Mouse (Mus musculus): ENCODE data around the gene Entpd5. TPM values are rescaled to one million over a fixed set of nuclear protein-coding genes. Genes with fewer than 3 reads are reported as not detected.

Gene Entpd5
- polyA plus RNA-seq, 1 experiment from 2014 or later = 18.3 TPM

DNA sequence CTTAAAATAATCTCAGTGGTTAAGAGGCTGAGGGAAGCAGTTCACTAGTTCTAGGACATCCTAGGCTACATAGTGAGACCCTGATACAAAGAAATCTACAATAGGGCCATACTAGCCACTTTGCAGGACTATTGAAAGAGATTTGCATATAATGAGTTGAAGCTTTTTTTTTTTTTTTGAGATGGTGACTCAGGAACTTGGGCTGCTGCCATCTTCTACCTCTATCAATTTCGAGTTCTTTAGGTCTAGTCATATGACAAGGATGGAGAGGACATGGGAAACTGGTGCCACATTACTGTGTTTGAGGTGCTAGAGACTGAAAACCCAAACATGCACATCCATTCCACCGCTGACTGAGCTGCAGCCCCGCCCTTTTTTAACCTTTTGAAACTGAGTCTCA lies 15.2 kb upstream of the Entpd5 start:
- 53% methylated on average over 3 of the region's 3 CpGs for WGBS
- no peak overlapping the region for H3K27ac ChIP-seq
- H3K4me1 ChIP-seq = no peaks in the 10 kb centered on the region
- no peak overlapping the region for H3K9ac ChIP-seq
- H3K27me3 ChIP-seq = no peaks in the 10 kb centered on the region
- no peak for ATAC-seq (ENCODE audit: borderline replicate concordance, extremely low read depth, low FRiP score, low TSS enrichment)
- no peak overlapping the region for H3K4me3 ChIP-seq
- H3K9me3 ChIP-seq = no peaks in the 10 kb centered on the region
- no peak overlapping the region for H3K4me2 ChIP-seq
- H3K36me3 ChIP-seq = no peaks in the 10 kb centered on the region

DNA sequence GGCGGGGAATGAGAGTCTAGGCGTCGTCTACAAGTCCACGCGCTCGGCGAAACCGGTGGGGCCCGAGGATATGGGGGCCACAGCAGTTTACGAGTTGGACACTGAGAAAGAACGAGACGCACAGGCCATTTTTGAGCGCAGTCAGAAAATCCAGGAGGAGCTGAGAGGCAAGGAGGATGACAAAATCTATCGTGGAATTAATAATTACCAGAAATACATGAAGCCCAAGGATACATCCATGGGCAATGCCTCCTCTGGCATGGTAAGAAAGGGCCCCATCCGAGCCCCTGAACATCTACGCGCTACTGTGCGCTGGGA lies 8.7 kb upstream of the Entpd5 start:
- Histone ChIP-seq H3K4me2 (peak overlapping the region; percentile 74), H3K4me1 (peaks cover 5% of the 10 kb centered on the region; the same call in 1 of the 2 replicates), H3K9ac (peak overlapping the region; percentile 48), H3K27ac (0 out of 2 replicates have a peak overlapping the region, but pooled peaks have one; percentile 12), H3K4me3 (peak overlapping the region; percentile 51), H3K36me3 (no peaks in the 10 kb centered on the region), H3K9me3 (no peaks in the 10 kb centered on the region), H3K27me3 (no peaks in the 10 kb centered on the region)
- ATAC-seq (ENCODE audit: borderline replicate concordance, extremely low read depth, low FRiP score, low TSS enrichment) = no peak; the same call in 1 of the 2 replicates
- WGBS = 35% methylated on average over 18 of the region's 18 CpGs

DNA sequence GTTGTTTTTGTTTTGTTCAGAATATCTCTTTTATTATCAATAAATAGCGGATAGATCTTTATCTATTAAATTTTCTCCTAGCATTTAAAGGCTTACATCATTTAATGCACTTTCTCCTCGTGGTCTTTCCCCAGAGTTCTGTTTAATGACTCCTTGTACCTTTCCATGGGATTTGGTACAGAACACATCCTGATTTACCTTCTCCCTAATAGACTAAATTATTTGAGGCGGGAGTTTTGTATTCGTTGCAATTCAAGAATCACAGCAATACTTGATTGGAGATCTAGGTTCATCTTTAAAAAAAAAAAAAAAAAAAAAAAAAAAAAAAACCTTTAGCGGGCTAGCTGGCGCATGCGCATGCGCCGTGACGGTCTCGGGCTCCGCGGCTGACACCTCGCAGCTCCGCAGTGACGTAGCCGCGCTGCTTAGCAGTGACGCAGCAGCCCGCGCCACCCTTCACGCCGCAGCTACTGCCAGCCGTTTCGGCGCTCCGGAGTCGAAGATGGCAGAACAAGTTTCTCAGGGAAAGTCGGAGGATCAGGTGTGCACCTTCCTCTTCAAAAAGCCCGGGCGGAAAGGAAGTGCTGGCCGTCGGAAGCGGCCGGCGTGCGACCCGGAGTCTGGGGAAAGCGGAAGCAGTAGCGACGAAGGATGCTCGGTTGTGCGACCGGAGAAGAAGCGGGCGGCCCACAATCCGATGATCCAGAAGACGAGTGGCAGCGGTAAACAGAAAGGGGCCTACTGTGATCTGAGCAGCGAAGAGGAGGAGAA lies 8.2 kb upstream of the Entpd5 start, which contains the start of gene Rnf113a2:
Gene Rnf113a2, plus strand, starts transcription at position 363 of the 771 bp plus-strand sequence.
- H3K4me2 ChIP-seq = peak within 1 kb of the TSS; percentile 74
- no peaks in the 10 kb centered on the region for H3K27me3 ChIP-seq
- H3K4me1 ChIP-seq = peaks cover 5% of the 10 kb centered on the region; the same call in 1 of the 2 replicates
- H3K4me3 ChIP-seq = peak within 1 kb of the TSS; percentile 51
- WGBS = 4% methylated on average over 50 of the region's 50 CpGs
- peak; percentile 91 for ATAC-seq (ENCODE audit: borderline replicate concordance, extremely low read depth, low FRiP score, low TSS enrichment)
- H3K36me3 ChIP-seq = no peaks in the 10 kb centered on the region
- peak within 1 kb of the TSS; percentile 48 for H3K9ac ChIP-seq
- H3K27ac ChIP-seq = 0 out of 2 replicates have a peak within 1 kb of the TSS, but pooled peaks have one; percentile 12
- no peaks in the 10 kb centered on the region for H3K9me3 ChIP-seq

DNA sequence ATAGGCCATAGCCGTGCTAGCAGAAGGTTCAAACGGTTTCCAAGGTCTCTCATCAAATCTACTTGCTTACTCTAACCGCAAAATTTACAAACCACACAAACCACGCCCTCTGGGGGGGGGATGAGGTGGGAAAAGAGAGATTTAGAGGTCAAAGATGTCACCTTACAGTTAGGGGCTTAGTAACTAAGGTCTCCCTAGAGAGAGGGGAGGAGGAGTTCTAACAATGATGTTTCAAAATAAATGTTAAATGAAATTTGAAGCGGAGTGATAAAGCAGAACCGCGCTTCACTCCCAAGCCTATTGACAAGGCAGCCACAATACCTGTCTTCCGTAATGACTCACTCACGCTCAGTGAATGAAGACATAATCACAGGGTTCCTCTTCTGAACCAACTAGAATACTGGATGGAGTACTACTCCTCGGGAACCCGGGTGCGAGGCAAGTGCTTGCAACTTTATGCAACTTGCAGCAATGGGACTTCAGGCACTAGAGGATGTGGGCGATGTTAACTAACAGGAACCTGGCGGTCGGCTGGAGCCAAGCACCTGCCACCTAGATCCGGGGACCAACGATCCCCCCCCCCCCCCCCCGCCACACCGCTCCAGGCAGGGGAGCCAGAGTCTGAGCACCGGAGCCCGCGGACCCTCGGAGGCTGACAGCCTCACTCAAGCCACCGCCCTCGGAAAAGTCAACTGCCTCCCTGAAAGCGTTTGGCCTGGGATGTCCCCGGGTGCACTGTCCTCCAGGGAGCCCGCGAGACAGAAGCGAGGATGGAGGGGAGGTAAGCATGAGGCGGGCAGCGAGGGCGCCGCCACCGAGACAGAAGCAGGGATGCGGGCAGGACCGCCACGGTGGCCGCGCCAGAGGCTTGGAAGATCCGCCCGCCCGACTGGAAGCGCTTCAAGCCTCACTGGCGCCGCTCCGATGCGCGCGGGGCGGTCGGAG lies 683 bp downstream of the Entpd5 start:
- WGBS = under 1% methylated on average over 50 of the region's 52 CpGs
- ATAC-seq (ENCODE audit: borderline replicate concordance, extremely low read depth, low FRiP score, low TSS enrichment) = peak; percentile 74
- Histone ChIP-seq H3K4me2 (peak overlapping the region; percentile 95), H3K9me3 (no peaks in the 10 kb centered on the region), H3K27me3 (no peaks in the 10 kb centered on the region), H3K4me3 (peak overlapping the region; percentile 66), H3K9ac (peak overlapping the region; percentile 70), H3K27ac (peak overlapping the region; percentile 77), H3K4me1 (peaks cover 7% of the 10 kb centered on the region), H3K36me3 (no peaks in the 10 kb centered on the region)

DNA sequence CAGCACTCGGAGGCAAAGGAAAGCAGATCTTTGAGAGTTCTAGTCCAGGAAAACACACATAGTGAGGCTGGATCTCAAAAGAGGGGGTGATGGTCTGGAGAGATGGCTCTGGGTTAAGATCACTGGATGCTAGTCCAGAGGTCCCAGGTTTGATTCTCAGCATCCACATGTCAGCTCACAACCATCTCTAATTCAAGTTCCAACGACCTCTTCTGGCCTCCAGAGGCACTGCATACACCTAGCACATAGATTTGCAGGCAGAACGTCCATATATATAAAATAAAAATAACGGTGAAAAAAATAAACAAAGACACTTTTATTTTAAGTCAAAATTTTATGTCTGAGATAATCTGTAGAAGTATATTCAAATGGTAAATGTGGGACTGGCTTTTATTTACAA lies 1.6 kb downstream of the Entpd5 start:
- Histone ChIP-seq H3K36me3 (no peaks in the 10 kb centered on the region), H3K4me3 (no peak overlapping the region), H3K9me3 (no peaks in the 10 kb centered on the region), H3K27ac (no peak overlapping the region), H3K9ac (no peak overlapping the region), H3K27me3 (no peaks in the 10 kb centered on the region), H3K4me2 (no peak overlapping the region), H3K4me1 (peaks cover 7% of the 10 kb centered on the region)
- 52% methylated on average over 4 of the region's 4 CpGs for WGBS
- no peak for ATAC-seq (ENCODE audit: borderline replicate concordance, extremely low read depth, low FRiP score, low TSS enrichment)

DNA sequence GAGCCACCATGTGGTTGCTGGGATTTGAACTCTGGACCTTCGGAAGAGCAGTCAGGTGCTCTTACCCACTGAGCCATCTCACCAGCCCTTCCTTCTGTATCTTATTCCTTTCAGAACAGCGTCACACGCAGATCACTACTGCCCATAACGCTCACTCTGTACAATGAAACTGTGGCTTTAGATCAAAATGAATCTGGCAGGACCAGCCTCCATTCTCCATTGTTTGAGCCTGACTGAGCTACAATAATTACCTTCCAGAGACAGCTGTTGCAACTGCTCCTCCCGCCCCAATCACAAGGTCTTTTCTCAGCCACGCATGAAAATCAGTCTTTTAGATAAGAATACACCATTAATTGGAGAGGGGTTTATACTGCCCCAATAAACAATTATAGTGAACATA lies 4.3 kb downstream of the Entpd5 start:
- Histone ChIP-seq H3K27me3 (no peaks in the 10 kb centered on the region), H3K4me2 (no peak overlapping the region), H3K9ac (no peak overlapping the region), H3K4me1 (peaks cover 7% of the 10 kb centered on the region), H3K9me3 (no peaks in the 10 kb centered on the region), H3K4me3 (no peak overlapping the region), H3K27ac (no peak overlapping the region), H3K36me3 (no peaks in the 10 kb centered on the region)
- ATAC-seq (ENCODE audit: borderline replicate concordance, extremely low read depth, low FRiP score, low TSS enrichment) = no peak
- 85% methylated on average over 6 of the region's 6 CpGs for WGBS

DNA sequence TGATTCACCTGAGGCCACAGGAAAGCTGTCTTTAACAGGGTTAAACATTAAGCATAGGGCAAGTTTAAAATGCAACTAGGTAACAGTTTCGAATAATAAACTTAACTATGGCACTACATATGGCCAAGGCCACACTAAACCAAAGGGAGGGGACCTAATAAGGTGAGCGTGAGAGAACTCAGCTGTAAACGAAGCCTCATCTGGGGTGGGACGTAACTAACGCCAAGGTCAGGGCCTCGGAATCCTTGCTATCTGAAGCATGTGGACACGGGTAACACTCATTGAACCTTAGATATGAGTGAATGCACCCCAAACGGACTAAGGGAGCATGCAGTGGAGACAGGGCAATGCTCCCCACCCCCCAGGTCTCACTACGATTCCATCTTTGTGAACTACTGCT lies 5.9 kb downstream of the Entpd5 start:
- WGBS = 60% methylated on average over 9 of the region's 9 CpGs
- H3K36me3 ChIP-seq = no peaks in the 10 kb centered on the region
- H3K4me3 ChIP-seq = no peak overlapping the region
- H3K27me3 ChIP-seq = no peaks in the 10 kb centered on the region
- no peak overlapping the region for H3K9ac ChIP-seq
- H3K4me2 ChIP-seq = no peak overlapping the region
- no peak overlapping the region for H3K27ac ChIP-seq
- peaks cover 4% of the 10 kb centered on the region for H3K4me1 ChIP-seq
- ATAC-seq (ENCODE audit: borderline replicate concordance, extremely low read depth, low FRiP score, low TSS enrichment) = no peak
- no peaks in the 10 kb centered on the region for H3K9me3 ChIP-seq

DNA sequence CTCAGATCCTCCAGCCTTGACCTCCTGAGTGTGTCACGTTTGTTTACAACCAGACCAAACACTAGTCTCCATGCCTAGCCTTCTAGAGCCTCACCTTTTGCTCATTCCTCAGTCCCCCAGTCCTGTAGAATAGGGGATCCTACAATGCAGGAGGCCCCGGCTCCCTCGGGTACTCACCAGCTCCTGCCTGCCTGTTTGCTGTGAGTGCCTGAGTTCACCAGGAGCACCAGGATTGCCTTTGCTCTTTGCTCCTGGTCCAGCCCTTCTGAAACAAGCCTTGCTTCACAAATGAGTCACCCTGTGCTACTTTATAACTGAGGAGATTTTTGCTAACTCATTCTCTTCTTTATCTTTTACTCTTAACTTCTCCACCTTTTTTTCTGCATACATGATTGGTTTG lies 8.2 kb downstream of the Entpd5 start:
- WGBS = 24% methylated on average over 3 of the region's 3 CpGs
- Histone ChIP-seq H3K4me2 (no peak overlapping the region), H3K36me3 (no peaks in the 10 kb centered on the region), H3K9me3 (no peaks in the 10 kb centered on the region), H3K4me1 (no peaks in the 10 kb centered on the region; the same call in 1 of the 2 replicates), H3K9ac (no peak overlapping the region), H3K4me3 (no peak overlapping the region), H3K27me3 (no peaks in the 10 kb centered on the region), H3K27ac (no peak overlapping the region)
- no peak for ATAC-seq (ENCODE audit: borderline replicate concordance, extremely low read depth, low FRiP score, low TSS enrichment)

DNA sequence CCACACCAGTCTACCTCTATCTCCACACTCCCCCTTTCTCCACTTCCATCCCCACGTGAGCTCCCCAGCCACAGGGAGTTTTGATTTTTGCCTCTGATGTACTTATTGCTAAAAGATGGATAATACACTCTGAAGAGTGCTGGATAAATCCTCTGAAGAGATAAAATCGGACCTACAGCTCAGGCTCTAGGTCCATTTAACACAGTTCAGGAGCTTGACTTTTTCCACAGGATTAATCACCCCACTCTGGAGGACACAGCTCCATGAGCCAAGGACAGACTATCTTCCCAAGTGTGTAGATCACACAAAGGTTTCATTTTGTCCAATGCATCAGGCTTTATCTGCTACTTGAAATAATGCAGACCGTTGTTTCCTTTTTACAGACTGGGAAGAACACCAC lies 8.8 kb downstream of the Entpd5 start:
- no peak overlapping the region for H3K4me3 ChIP-seq
- H3K9me3 ChIP-seq = no peaks in the 10 kb centered on the region
- no peak overlapping the region for H3K4me2 ChIP-seq
- no peaks in the 10 kb centered on the region for H3K27me3 ChIP-seq
- ATAC-seq (ENCODE audit: borderline replicate concordance, extremely low read depth, low FRiP score, low TSS enrichment) = no peak
- H3K4me1 ChIP-seq = no peaks in the 10 kb centered on the region; the same call in 1 of the 2 replicates
- H3K27ac ChIP-seq = no peak overlapping the region
- H3K36me3 ChIP-seq = no peaks in the 10 kb centered on the region
- H3K9ac ChIP-seq = no peak overlapping the region
- 67% methylated on average over 3 of the region's 3 CpGs for WGBS

DNA sequence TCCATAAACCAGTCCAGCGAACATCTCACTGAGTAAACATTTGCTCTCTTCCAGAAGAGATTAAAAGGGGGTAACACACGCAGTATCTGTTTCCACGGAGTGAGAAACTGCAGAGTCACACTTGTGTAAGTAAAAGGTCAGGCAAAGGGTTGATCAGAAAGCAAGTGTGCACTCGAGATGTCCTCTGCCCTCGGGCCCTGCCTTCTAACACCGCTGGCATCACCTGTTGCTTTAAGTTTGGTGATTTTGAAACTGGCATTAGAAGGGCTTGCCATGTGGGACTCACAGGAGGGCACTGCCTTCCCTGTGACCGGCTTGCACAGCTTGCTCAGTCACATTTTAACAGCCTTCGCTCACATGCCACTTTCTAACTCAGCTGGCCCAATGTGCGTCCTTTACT lies 9.2 kb downstream of the Entpd5 start:
- 43% methylated on average over 9 of the region's 9 CpGs for WGBS
- Histone ChIP-seq H3K9ac (no peak overlapping the region), H3K4me2 (no peak overlapping the region), H3K4me3 (no peak overlapping the region), H3K9me3 (no peaks in the 10 kb centered on the region), H3K27ac (no peak overlapping the region), H3K27me3 (no peaks in the 10 kb centered on the region), H3K36me3 (no peaks in the 10 kb centered on the region), H3K4me1 (no peaks in the 10 kb centered on the region; the same call in 1 of the 2 replicates)
- no peak for ATAC-seq (ENCODE audit: borderline replicate concordance, extremely low read depth, low FRiP score, low TSS enrichment)

DNA sequence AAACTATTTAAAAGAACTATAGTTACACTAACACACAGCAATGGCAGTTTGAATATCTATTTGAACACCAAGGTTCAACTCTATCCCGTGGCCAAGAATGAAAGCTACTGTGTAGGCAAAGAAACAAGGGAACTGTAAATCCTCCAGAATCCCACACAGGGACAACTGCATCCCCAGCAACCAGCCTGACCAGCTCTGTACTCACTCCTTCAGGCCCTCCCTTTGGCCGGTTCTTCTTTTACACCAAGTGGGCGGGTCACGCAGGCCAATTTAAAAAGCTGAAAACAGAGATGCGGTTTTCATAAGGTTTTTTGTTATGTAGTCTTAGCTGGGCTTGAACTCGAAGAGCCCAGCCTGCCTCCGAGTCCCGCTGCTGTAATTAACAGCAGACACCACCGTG lies 9.7 kb downstream of the Entpd5 start:
- 66% methylated on average over 9 of the region's 9 CpGs for WGBS
- H3K4me3 ChIP-seq = no peak overlapping the region
- no peak overlapping the region for H3K4me2 ChIP-seq
- no peak overlapping the region for H3K9ac ChIP-seq
- H3K36me3 ChIP-seq = no peaks in the 10 kb centered on the region
- H3K27me3 ChIP-seq = no peaks in the 10 kb centered on the region
- no peaks in the 10 kb centered on the region; the same call in 1 of the 2 replicates for H3K4me1 ChIP-seq
- H3K9me3 ChIP-seq = no peaks in the 10 kb centered on the region
- no peak overlapping the region for H3K27ac ChIP-seq
- no peak for ATAC-seq (ENCODE audit: borderline replicate concordance, extremely low read depth, low FRiP score, low TSS enrichment)

DNA sequence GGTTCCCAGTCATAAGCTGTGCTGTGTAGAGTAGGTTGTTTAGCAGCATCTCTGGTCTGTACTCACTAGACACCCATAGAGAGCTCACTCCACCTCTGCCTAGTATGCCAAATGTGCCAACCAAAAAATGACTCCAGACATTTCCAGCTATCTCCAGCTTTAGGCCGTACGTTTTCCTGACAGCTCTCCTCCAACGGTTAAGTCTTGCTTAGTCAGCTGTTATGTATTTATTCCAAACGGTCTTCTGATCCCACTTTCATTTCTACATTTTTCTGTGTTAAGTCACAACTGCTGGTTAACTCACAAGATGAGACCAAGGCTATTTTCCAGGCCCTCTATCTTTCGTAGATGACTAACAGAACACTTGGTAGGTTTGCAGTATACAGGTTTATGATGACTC lies 10.2 kb downstream of the Entpd5 start:
- H3K4me2 ChIP-seq = no peak overlapping the region
- no peaks in the 10 kb centered on the region; the same call in 1 of the 2 replicates for H3K4me1 ChIP-seq
- no peak overlapping the region for H3K9ac ChIP-seq
- H3K36me3 ChIP-seq = no peaks in the 10 kb centered on the region
- no peaks in the 10 kb centered on the region for H3K9me3 ChIP-seq
- no peak overlapping the region for H3K4me3 ChIP-seq
- H3K27ac ChIP-seq = no peak overlapping the region
- no peaks in the 10 kb centered on the region for H3K27me3 ChIP-seq
- WGBS = 65% methylated on average over 5 of the region's 5 CpGs
- no peak for ATAC-seq (ENCODE audit: borderline replicate concordance, extremely low read depth, low FRiP score, low TSS enrichment)

All from lung, embryonic 15.5 days (tissue).